Mouse (Mus musculus) natural killer cell, adult 2 months (primary cell): ENCODE data around the gene Selplg.
"Not testable (repeated sequence)": the region's sequence is repeated elsewhere in the genome, so short reads cannot be mapped to it uniquely, and the experiment has no call there.

ENCODE experiments used
- DNase-seq, 2 experiments: peaks; one replicate each; pipeline ENCODE4 v3.0.0; 2022; ENCODE audit warnings: low spot score in 2 of 2

Gene Selplg

GRCm38 (mm10) chr5:113791197-113792095, 41.0 kb downstream of the Selplg start:
- no peak for DNase-seq

GRCm38 (mm10) chr5:113790453-113791196, 41.8 kb downstream of the Selplg start:
- DNase-seq: no peak

- no peak for DNase-seq
These were observed 43.2 kb downstream of the Selplg start for GRCm38 (mm10) chr5:113789075-113789788.

- DNase-seq: no peak
These were observed 43.8 kb downstream of the Selplg start for GRCm38 (mm10) chr5:113788645-113789044.

- peak; percentile 42 to 53 for DNase-seq
These were observed 45.5 kb downstream of the Selplg start for GRCm38 (mm10) chr5:113786985-113787384.

GRCm38 (mm10) chr5:113784104-113784503, 48.3 kb downstream of the Selplg start:
- DNase-seq: not testable (repeated sequence)

GRCm38 (mm10) chr5:113783581-113784001, 48.9 kb downstream of the Selplg start:
- peak in 1 of 2 experiments; percentile 28 for DNase-seq

GRCm38 (mm10) chr5:113782624-113783023, 49.8 kb downstream of the Selplg start:
- DNase-seq: no peak

- no peak for DNase-seq
These were observed 50.6 kb downstream of the Selplg start for GRCm38 (mm10) chr5:113781875-113782274.

- DNase-seq: no peak
These were observed 51.2 kb downstream of the Selplg start for GRCm38 (mm10) chr5:113781254-113781653.

GRCm38 (mm10) chr5:113780763-113781162, 51.7 kb downstream of the Selplg start:
- DNase-seq: no peak

GRCm38 (mm10) chr5:113780082-113780752, 52.2 kb downstream of the Selplg start:
- DNase-seq: no peak

GRCm38 (mm10) chr5:113779569-113779968, 52.9 kb downstream of the Selplg start:
- no peak for DNase-seq

- DNase-seq: peak in 1 of 2 experiments; percentile 28
These were observed 54.7 kb downstream of the Selplg start for GRCm38 (mm10) chr5:113777728-113778127.

GRCm38 (mm10) chr5:113776896-113777226, 55.6 kb downstream of the Selplg start:
- peak in 1 of 2 experiments; percentile 65 for DNase-seq

- DNase-seq: peak in 1 of 2 experiments; percentile 25
These were observed 56.1 kb downstream of the Selplg start for GRCm38 (mm10) chr5:113776128-113776895.

GRCm38 (mm10) chr5:113775585-113775984, 56.9 kb downstream of the Selplg start:
- no peak for DNase-seq

- peak; percentile 87 to 93 for DNase-seq
These were observed 58.8 kb downstream of the Selplg start for GRCm38 (mm10) chr5:113773664-113774063.

GRCm38 (mm10) chr5:113772905-113773519, 59.4 kb downstream of the Selplg start:
- DNase-seq: no peak

GRCm38 (mm10) chr5:113772450-113772895, 60.0 kb downstream of the Selplg start, which contains the start of the genes Sart3 and Iscu:
Gene Sart3, minus strand, starts transcription at chr5:113772510.
Gene Iscu, plus strand, starts transcription at chr5:113772748.
- DNase-seq: peak; percentile 92 to 95
